Mouse (Mus musculus): ENCODE data around the gene Mpc2.

Mpc2 gene

DNA sequence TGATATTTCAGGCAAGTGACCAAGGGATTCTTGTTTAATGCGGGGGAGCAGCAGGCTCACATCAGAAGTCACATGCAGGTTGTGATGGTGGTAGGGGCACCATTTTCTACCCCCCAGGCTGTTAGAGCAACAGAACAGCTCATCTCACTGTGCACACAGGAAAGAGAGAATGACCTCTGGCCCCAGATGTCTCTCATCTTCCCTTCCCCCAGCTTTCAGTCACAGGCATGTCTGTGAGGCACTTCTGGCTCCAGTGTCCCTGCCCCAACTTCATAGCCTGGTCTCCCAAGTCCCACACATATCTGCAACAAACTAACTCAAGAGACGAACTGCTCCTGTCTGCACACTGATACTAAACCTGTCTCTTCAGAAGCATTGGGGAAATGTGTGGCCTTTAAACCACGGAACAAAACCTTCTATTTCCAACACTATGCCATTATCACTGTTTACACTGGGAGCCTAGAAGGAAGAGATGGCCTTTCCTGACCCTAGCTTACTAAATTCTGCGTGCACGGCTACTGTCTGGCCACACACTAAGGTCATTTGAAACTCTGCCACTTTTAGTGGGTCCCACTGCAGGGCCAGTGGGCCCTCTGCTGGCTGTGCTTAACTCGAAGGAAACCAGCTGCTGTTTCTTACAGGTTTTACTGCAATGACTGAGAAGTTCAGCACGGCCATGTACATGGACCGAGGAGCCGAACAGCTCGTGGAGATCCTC is 43.0 kb downstream of the Mpc2 start:
- DNase-seq (ENCODE audit: low read depth, low spot score), result peak; percentile 65

GRCm38 (mm10) chr1:165506303-165506702 is 45.9 kb downstream of the Mpc2 start:
- no peak for DNase-seq (ENCODE audit: low read depth, low spot score)

DNA sequence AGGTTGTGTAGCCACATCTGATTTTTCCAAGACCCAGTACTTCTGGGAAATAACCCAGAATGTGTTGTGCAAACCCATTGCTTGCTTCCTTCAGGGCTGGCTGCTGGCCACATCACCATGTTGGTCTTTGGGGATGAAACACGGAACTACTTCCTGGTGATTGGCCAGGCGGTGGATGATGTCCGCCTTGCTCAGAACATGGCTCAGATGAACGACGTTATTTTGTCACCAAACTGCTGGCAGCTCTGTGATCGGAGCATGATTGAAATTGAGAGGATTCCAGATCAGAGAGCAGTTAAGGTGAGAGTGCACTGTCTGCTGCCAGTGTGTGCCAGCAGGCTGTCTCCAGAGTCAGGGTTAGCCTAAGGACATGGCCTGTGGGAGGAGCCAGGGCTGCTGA is 49.7 kb downstream of the Mpc2 start:
- DNase-seq (ENCODE audit: low read depth, low spot score), result peak; percentile 54

DNA sequence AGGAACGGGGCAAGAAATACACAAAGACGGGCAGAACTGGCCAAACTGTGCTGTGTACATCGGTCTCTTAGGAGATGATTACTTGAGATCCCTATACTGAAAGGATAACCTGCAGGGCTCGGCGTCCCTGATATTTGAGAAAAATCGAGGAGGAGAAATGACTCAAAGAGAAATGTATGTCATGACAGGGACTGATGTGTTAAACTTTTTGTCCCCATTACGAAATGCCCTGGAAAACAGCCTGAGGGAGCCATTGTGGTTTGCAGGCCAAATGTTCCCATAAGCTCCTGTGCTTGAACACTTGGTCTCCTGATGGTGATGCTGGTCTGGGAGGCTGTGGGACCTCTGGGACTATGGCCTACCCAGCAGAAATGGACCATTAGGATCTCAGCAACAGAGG is 60.3 kb downstream of the Mpc2 start:
- no peak for DNase-seq (ENCODE audit: low read depth, low spot score)
